Mouse (Mus musculus) embryonic facial prominence, embryonic 13.5 days (tissue): Measurements from ENCODE around the gene Tmem200a. TPM values are rescaled to one million over a fixed set of nuclear protein-coding genes. Genes with fewer than 3 reads are reported as not detected.
A peak's percentile ranks its signal among the peaks of the same experiment; 100 is the strongest.

ENCODE experiments used
- ATAC-seq: fragments of 200-750 bp; cut with Nextera tagmentation; 2 replicates; pipeline ENCODE4 v1.8.0; 2017; ENCODE audit warnings: low read depth; ENCODE audit not compliant: insufficient number of reproducible peaks, insufficient read depth, low FRiP score, low TSS enrichment
- H3K27ac ChIP-seq: fragments of 300-500 bp; sonication (generic); 2 replicates; pipeline ENCODE4 v1.5.1; 2015; ENCODE audit warnings: moderate library complexity, mild to moderate bottlenecking, inconsistent platforms
- H3K27me3 ChIP-seq: fragments of 300-500 bp; sonication (generic); 2 replicates; pipeline ENCODE4 v1.6.1; 2015; ENCODE audit warnings: mild to moderate bottlenecking, inconsistent platforms
- H3K36me3 ChIP-seq: fragments of 300-500 bp; sonication (generic); 2 replicates; pipeline ENCODE4 v1.6.1; 2015; ENCODE audit warnings: mild to moderate bottlenecking, inconsistent platforms
- H3K4me1 ChIP-seq: fragments of 300-500 bp; sonication (generic); 2 replicates; pipeline ENCODE4 v1.6.1; 2015; ENCODE audit warnings: inconsistent platforms
- H3K4me2 ChIP-seq: fragments of 300-500 bp; sonication (generic); 2 replicates; pipeline ENCODE4 v1.6.1; 2015; ENCODE audit warnings: moderate library complexity, mild to moderate bottlenecking, inconsistent platforms
- H3K4me3 ChIP-seq: fragments of 300-500 bp; sonication (generic); 2 replicates; pipeline ENCODE4 v1.5.1; 2015; ENCODE audit warnings: mild to moderate bottlenecking, inconsistent platforms
- H3K9ac ChIP-seq: fragments of 300-500 bp; sonication (generic); 2 replicates; pipeline ENCODE4 v1.6.1; 2015; ENCODE audit warnings: mild to moderate bottlenecking, inconsistent platforms
- H3K9me3 ChIP-seq: fragments of 300-500 bp; sonication (generic); 2 replicates; pipeline ENCODE4 v1.6.1; 2016; ENCODE audit warnings: inconsistent platforms
- WGBS: fragments of 180-500 bp; shearing (Covaris S2); methylation state at CpG from one replicate; pipeline ENCODE4 v1.1.7; 2015; ENCODE audit warnings: mixed read lengths; 5-methylcytosine and 5-hydroxymethylcytosine counted together
- polyA plus RNA-seq: library from polyadenylated mRNA; unstranded; fragments of >200 nt; fragmentation: Nextera tagmentation; extraction: Ambion mirVana; gene quantifications from 2 replicates; pipeline ENCODE4 v1.2.1, GENCODE M21; 2015

Gene Tmem200a
- polyA plus RNA-seq, 1 experiment from 2014 or later, result 18.5 TPM

GRCm38 (mm10) chr10:25961066-25961465, 117.8 kb downstream of the Tmem200a start:
- H3K9ac ChIP-seq, result no peak overlapping the region
- ATAC-seq, result no peak
- H3K4me2 ChIP-seq, result no peak overlapping the region
- no peak overlapping the region for H3K27ac ChIP-seq
- H3K4me3 ChIP-seq, result no peak overlapping the region
- H3K36me3 ChIP-seq, result no peaks in the 10 kb centered on the region
- no peaks in the 10 kb centered on the region for H3K4me1 ChIP-seq
- no peaks in the 10 kb centered on the region for H3K27me3 ChIP-seq
- no peaks in the 10 kb centered on the region for H3K9me3 ChIP-seq
- 83% methylated on average over 2 of the region's 2 CpGs for WGBS

- H3K9ac ChIP-seq, result no peak overlapping the region
- no peaks in the 10 kb centered on the region for H3K4me1 ChIP-seq
- no peak overlapping the region for H3K4me2 ChIP-seq
- WGBS, result 41% methylated on average over 3 of the region's 3 CpGs
- H3K4me3 ChIP-seq, result no peak overlapping the region
- ATAC-seq, result no peak
- H3K27me3 ChIP-seq, result no peaks in the 10 kb centered on the region
- no peaks in the 10 kb centered on the region for H3K9me3 ChIP-seq
- H3K27ac ChIP-seq, result no peak overlapping the region
- no peaks in the 10 kb centered on the region for H3K36me3 ChIP-seq
Measured at GRCm38 (mm10) chr10:25958762-25959753, 119.8 kb downstream of the Tmem200a start.

- no peak overlapping the region for H3K4me3 ChIP-seq
Measured at GRCm38 (mm10) chr10:25954641-25955228, 124.1 kb downstream of the Tmem200a start.

GRCm38 (mm10) chr10:25952838-25953237, 126.0 kb downstream of the Tmem200a start:
- no peak overlapping the region for H3K9ac ChIP-seq

More at GRCm38 (mm10) chr10:25954641-25955228, 124.1 kb downstream of the Tmem200a start:
- Histone ChIP-seq H3K4me2 (no peak overlapping the region), H3K9me3 (no peaks in the 10 kb centered on the region), H3K27me3 (no peaks in the 10 kb centered on the region), H3K9ac (no peak overlapping the region), H3K36me3 (no peaks in the 10 kb centered on the region), H3K4me1 (no peaks in the 10 kb centered on the region), H3K27ac (no peak overlapping the region)
- WGBS, result 63% methylated on average over 3 of the region's 3 CpGs
- ATAC-seq, result no peak

GRCm38 (mm10) chr10:25952150-25952549, 126.7 kb downstream of the Tmem200a start:
- WGBS, result 87% methylated on average over 6 of the region's 6 CpGs
- Histone ChIP-seq H3K4me3 (no peak overlapping the region), H3K9ac (no peak overlapping the region), H3K27ac (no peak overlapping the region), H3K36me3 (no peaks in the 10 kb centered on the region), H3K4me1 (no peaks in the 10 kb centered on the region), H3K27me3 (no peaks in the 10 kb centered on the region), H3K4me2 (no peak overlapping the region), H3K9me3 (no peaks in the 10 kb centered on the region)
- ATAC-seq, result no peak

More at GRCm38 (mm10) chr10:25952838-25953237, 126.0 kb downstream of the Tmem200a start:
- Histone ChIP-seq H3K27ac (no peak overlapping the region), H3K27me3 (no peaks in the 10 kb centered on the region), H3K9me3 (no peaks in the 10 kb centered on the region), H3K4me1 (no peaks in the 10 kb centered on the region), H3K36me3 (no peaks in the 10 kb centered on the region), H3K4me2 (no peak overlapping the region), H3K4me3 (no peak overlapping the region)
- no peak for ATAC-seq
- 78% methylated on average over 7 of the region's 7 CpGs for WGBS

- Histone ChIP-seq H3K36me3 (no peaks in the 10 kb centered on the region), H3K4me2 (no peak overlapping the region), H3K27ac (no peak overlapping the region), H3K9me3 (no peaks in the 10 kb centered on the region), H3K9ac (no peak overlapping the region), H3K27me3 (no peaks in the 10 kb centered on the region), H3K4me3 (no peak overlapping the region), H3K4me1 (no peaks in the 10 kb centered on the region)
- WGBS, result 70% methylated on average over 2 of the region's 2 CpGs
- no peak for ATAC-seq
Measured at GRCm38 (mm10) chr10:25945866-25946265, 133.0 kb downstream of the Tmem200a start.

GRCm38 (mm10) chr10:25944641-25945040, 134.2 kb downstream of the Tmem200a start:
- no peaks in the 10 kb centered on the region for H3K36me3 ChIP-seq
- ATAC-seq, result no peak
- H3K4me3 ChIP-seq, result no peak overlapping the region
- H3K4me2 ChIP-seq, result no peak overlapping the region
- no peaks in the 10 kb centered on the region for H3K27me3 ChIP-seq
- 50% methylated on average over 2 of the region's 2 CpGs for WGBS
- no peak overlapping the region for H3K9ac ChIP-seq
- no peaks in the 10 kb centered on the region for H3K9me3 ChIP-seq
- no peaks in the 10 kb centered on the region for H3K4me1 ChIP-seq
- no peak overlapping the region for H3K27ac ChIP-seq

GRCm38 (mm10) chr10:25931796-25932195, 147.1 kb downstream of the Tmem200a start:
- WGBS, result 76% methylated on average over 8 of the region's 8 CpGs
- peaks cover 40% of the 10 kb centered on the region for H3K4me1 ChIP-seq
- no peaks in the 10 kb centered on the region for H3K36me3 ChIP-seq

GRCm38 (mm10) chr10:25929401-25930150, 149.3 kb downstream of the Tmem200a start:
- Histone ChIP-seq H3K36me3 (no peaks in the 10 kb centered on the region), H3K4me3 (no peak overlapping the region; the same call in 1 of the 2 replicates), H3K4me1 (peaks cover 40% of the 10 kb centered on the region), H3K27me3 (no peaks in the 10 kb centered on the region), H3K27ac (peak overlapping the region; percentile 85), H3K4me2 (peak overlapping the region; percentile 50), H3K9me3 (no peaks in the 10 kb centered on the region), H3K9ac (no peak overlapping the region)
- ATAC-seq, result peak; percentile 50; the same call in 1 of the 2 replicates
- WGBS, result 13% methylated on average over 12 of the region's 12 CpGs

More at GRCm38 (mm10) chr10:25931796-25932195, 147.1 kb downstream of the Tmem200a start:
- Histone ChIP-seq H3K27ac (no peak overlapping the region; the same call in 1 of the 2 replicates), H3K4me3 (no peak overlapping the region), H3K27me3 (no peaks in the 10 kb centered on the region), H3K4me2 (no peak overlapping the region), H3K9ac (no peak overlapping the region), H3K9me3 (no peaks in the 10 kb centered on the region)
- no peak for ATAC-seq

GRCm38 (mm10) chr10:25928861-25929368, 149.9 kb downstream of the Tmem200a start:
- Histone ChIP-seq H3K4me2 (peak overlapping the region; percentile 50; the same call in 1 of the 2 replicates), H3K9ac (no peak overlapping the region), H3K27me3 (no peaks in the 10 kb centered on the region), H3K4me1 (peaks cover 40% of the 10 kb centered on the region), H3K4me3 (no peak overlapping the region), H3K27ac (peak overlapping the region; percentile 85), H3K36me3 (no peaks in the 10 kb centered on the region), H3K9me3 (no peaks in the 10 kb centered on the region)
- no peak for ATAC-seq
- WGBS, result 19% methylated on average over 8 of the region's 8 CpGs

GRCm38 (mm10) chr10:25928448-25928786, 150.4 kb downstream of the Tmem200a start:
- 34% methylated on average over 3 of the region's 3 CpGs for WGBS
- Histone ChIP-seq H3K4me3 (no peak overlapping the region), H3K27me3 (no peaks in the 10 kb centered on the region), H3K4me1 (peaks cover 40% of the 10 kb centered on the region), H3K9ac (no peak overlapping the region), H3K9me3 (no peaks in the 10 kb centered on the region), H3K27ac (peak overlapping the region; percentile 85), H3K36me3 (no peaks in the 10 kb centered on the region), H3K4me2 (no peak overlapping the region)
- no peak for ATAC-seq
